Mouse (Mus musculus) gastrocnemius, adult 2 months (tissue): ENCODE data around the gene Kif24. TPM values are rescaled to one million over a fixed set of nuclear protein-coding genes. Genes with fewer than 3 reads are reported as not detected.
"Not testable (repeated sequence)": the region's sequence is repeated elsewhere in the genome, so short reads cannot be mapped to it uniquely, and the experiment has no call there.

Experiments
- DNase-seq: peaks from one replicate; pipeline ENCODE4 v3.0.0; 2022
- H3K27ac ChIP-seq: fragments of 200-600 bp; 2 replicates; pipeline ENCODE4 v1.8.1; 2022; ENCODE audit warnings: mild to moderate bottlenecking
- H3K4me3 ChIP-seq: fragments of 200-600 bp; 2 replicates; pipeline ENCODE4 v1.8.1; 2022; ENCODE audit warnings: mild to moderate bottlenecking, moderate library complexity
- CTCF ChIP-seq: fragments of 200-600 bp; IDR thresholded peaks from 2 replicates; pipeline ENCODE4 v1.8.1; 2022; ENCODE audit warnings: antibody characterized with exemption, mild to moderate bottlenecking, moderate library complexity
- intact Hi-C: fragments of 180-260 bp; cut with DNase I; formaldehyde crosslinking; loops from one replicate; pipeline ENCODE4 v1.15.1; 2025
- total RNA-seq, 2 experiments: library from RNA; stranded (reverse); gene quantifications; 2 replicates each; pipeline ENCODE4 v1.2.3; 2021

The Kif24 gene
- total RNA-seq, 2 experiments from 2014 or later = 0.31 to 0.33 TPM

DNA sequence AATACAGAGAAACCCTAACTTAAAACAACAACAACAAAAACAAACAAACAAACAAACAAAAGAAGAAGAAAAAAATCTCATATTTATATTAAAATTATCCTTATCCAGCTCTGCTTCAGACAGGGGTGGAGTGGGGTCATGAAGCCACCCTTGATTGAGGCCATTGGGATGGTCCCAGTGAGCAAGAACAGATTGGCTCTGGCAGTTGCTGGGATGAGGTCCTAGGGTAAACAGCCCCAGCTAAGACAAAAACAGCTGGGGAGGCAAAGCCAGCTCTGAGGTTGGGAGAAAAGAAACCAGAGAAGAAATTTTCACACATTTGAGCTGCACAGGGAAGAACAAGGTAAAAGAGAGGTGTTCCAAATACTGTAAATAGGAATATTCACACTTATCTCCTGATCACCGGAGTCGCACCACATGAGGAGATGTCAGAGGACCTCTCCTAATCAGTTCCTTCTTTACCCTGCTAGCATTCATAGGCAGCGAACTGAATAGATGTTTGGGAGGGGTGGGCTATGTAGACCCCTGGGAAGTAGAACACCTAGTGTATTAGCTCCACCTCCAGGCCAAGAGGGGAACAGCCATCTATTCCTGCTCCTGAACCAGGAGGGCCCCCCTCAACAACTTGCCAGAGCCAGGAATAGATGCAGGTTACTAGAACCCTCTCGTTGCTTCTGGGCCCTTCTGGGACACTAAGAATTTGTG, 14.2 kb upstream of the Kif24 start:
- peak; percentile 20; the same call in 1 of the 2 replicates for TF ChIP-seq CTCF
- H3K27ac ChIP-seq = peak overlapping the region; percentile 87
- H3K4me3 ChIP-seq = no peak overlapping the region
- intact Hi-C loops = no loop called here
- DNase-seq = no peak

- H3K4me3 ChIP-seq = no peak overlapping the region
- TF ChIP-seq CTCF = no peak
- peak; percentile 60 for DNase-seq
- intact Hi-C loops = no loop called here
- H3K27ac ChIP-seq = peak overlapping the region; percentile 87
These were observed 13.0 kb upstream of the Kif24 start for GRCm38 (mm10) chr4:41477648-41478160.

GRCm38 (mm10) chr4:41471384-41471689, 6.7 kb upstream of the Kif24 start:
- TF ChIP-seq CTCF = no peak
- peak overlapping the region; percentile 20; the same call in 1 of the 2 replicates for H3K27ac ChIP-seq
- DNase-seq = no peak
- H3K4me3 ChIP-seq = no peak overlapping the region
- intact Hi-C loops = no loop called here

- peak overlapping the region; percentile 20; the same call in 1 of the 2 replicates for H3K27ac ChIP-seq
- no peak for DNase-seq
- TF ChIP-seq CTCF = no peak
- intact Hi-C loops = no loop called here
- H3K4me3 ChIP-seq = no peak overlapping the region
These were observed 6.1 kb upstream of the Kif24 start for GRCm38 (mm10) chr4:41470684-41471383.

- TF ChIP-seq CTCF = no peak
- DNase-seq = no peak
- intact Hi-C loops = no loop called here
- H3K4me3 ChIP-seq = no peak overlapping the region
- H3K27ac ChIP-seq = no peak overlapping the region; the same call in 1 of the 2 replicates
These were observed 5.5 kb upstream of the Kif24 start for GRCm38 (mm10) chr4:41470051-41470683.

GRCm38 (mm10) chr4:41469199-41469598, 4.5 kb upstream of the Kif24 start:
- H3K27ac ChIP-seq = 0 out of 2 replicates have a peak overlapping the region, but pooled peaks have one; percentile 4

DNA sequence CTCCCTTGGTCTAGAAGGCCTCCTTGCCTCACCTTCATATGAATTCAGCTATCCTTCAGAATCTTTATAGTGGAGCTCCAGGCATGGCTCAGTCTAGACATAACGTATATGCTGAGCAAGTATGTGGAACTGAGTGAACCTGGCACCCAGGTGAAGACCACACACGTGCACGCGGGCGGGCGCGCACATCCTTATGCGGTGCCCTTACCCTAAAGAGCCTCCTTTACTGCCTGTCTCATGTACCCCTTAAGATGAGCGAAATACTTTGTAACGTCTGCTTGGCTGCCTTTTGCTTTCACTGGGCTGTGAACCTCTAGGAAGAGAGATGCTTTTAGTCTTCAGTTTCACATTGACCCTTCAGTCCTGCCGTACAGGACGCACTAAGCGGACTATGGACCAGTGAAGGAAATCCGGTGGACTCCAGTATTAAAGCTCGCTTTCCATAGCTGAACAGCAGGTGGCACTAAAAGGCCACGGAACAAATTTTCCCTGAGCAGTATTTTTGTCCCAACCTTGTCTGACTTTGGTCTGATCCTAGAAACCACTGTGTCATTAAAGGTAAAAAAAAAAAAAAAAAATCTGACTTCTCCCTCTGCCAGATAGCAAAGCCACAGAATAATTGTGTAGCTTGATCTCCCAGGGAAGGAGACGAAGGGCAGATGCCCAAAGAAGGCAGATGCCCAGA, 3.9 kb upstream of the Kif24 start:
- H3K4me3 ChIP-seq = no peak overlapping the region
- TF ChIP-seq CTCF = peak; percentile 82
- intact Hi-C loops = loop anchor here (1.0 to 5.0 kb wide), 4 partner anchors 37 to 238 kb away; no protein-coding TSS in a partner anchor
- DNase-seq = peak; percentile 67
- H3K27ac ChIP-seq = 0 out of 2 replicates have a peak overlapping the region, but pooled peaks have one; percentile 4

More at GRCm38 (mm10) chr4:41469199-41469598, 4.5 kb upstream of the Kif24 start:
- TF ChIP-seq CTCF = no peak
- H3K4me3 ChIP-seq = no peak overlapping the region
- intact Hi-C loops = loop anchor here (1.0 to 5.0 kb wide), 4 partner anchors 36 to 238 kb away; no protein-coding TSS in a partner anchor
- no peak for DNase-seq

DNA sequence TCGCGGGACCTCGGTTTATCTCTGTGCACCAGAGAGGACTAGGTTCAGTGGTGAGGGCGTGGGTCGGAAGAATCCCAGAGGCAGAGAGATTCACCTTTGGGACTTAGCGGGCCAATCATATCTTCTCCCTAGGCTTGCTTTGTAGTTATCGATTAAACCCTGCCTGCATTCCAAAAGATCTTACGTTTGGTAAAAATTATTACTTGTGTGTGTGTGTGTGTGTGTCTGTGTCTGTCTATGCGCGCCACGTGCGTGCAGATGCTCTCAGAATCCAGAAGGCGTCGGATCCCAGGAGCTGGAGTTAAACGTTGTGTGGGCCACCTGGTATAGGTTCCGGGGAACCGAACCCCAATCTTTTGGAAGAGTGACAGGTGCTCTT, 589 bp upstream of the Kif24 start:
- intact Hi-C loops = loop anchor here (5.0 kb wide), 2 partner anchors 147 to 187 kb away; no protein-coding TSS in a partner anchor
- H3K4me3 ChIP-seq = peak overlapping the region; percentile 78
- no peak for DNase-seq
- peak overlapping the region; percentile 88 for H3K27ac ChIP-seq
- peak; percentile 9; the same call in 1 of the 2 replicates for TF ChIP-seq CTCF

DNA sequence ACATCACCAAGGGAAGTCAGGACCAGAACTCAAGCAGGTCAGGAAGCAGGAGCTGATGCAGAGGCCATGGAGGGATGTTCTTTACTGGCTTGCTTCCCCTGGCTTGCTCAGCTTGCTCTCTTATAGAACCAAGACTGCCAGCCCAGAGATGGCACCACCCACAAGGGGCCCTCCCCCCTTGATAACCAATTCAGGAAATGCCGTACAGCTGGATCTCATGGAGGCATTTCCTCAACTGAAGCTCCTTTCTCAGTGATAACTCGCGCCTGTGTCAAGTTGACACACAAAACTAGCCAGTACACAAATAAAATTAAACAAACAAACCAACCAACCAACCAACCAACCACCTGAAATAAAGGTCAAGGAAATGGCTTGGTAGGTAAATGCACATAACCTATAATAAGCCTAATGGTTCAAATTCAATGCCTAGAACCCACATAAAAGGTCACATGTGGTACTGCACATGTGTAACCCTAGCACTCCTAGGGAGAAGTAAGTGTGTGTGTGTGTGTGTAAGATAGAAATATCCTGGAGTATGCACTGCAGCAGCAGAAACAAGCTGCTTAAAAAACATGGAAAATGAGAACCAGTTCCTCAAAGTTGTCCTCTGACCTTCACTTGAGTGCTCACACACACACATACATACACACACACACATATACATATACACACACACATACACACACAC, 1.5 kb downstream of the Kif24 start:
- intact Hi-C loops, DNase-seq, H3K27ac ChIP-seq, H3K4me3 ChIP-seq: not testable (repeated sequence)

DNA sequence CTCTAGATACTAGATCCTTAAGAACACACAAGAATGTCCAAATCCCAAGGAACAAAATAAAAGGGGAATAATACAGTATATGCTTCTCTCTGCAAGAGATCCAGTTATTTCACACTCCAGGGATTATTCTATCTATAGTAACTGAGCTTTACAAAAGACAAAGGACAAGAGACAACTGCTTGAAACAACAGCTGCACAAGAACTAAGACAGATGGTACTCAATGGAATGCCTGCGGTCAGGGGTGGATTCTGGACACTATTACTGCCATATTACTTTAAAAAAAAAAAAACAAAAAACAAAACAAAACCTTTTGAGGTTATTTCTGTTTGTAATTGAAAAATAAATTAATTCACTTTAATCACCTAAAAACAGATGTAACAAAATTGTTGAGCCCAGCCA, 4.0 kb downstream of the Kif24 start:
- intact Hi-C loops = no loop called here
- Histone ChIP-seq H3K27ac (no peak overlapping the region), H3K4me3 (no peak overlapping the region)
- DNase-seq = no peak
- TF ChIP-seq CTCF = no peak

DNA sequence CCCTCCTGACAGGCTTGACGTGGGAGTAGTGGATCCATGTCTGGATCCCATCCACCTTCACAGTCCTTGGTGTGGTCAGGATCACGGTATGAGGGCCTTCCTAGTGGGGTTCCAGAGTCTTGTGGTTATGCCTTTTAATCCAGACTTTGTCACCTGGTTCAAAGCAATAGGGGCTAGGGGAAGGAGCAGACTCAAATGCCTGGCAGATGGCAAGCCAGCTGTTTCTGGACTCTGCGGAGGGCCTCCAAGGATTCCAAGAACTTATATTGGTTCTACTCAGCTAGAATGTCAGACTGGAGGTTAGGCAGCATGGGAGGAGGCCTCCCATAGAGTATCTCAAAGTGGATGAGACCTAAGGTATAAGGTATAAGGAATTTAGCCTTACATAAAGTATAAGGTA, 17.1 kb downstream of the Kif24 start:
- intact Hi-C loops = no loop called here
- Histone ChIP-seq H3K4me3 (no peak overlapping the region), H3K27ac (no peak overlapping the region)
- no peak for TF ChIP-seq CTCF
- DNase-seq = no peak

DNA sequence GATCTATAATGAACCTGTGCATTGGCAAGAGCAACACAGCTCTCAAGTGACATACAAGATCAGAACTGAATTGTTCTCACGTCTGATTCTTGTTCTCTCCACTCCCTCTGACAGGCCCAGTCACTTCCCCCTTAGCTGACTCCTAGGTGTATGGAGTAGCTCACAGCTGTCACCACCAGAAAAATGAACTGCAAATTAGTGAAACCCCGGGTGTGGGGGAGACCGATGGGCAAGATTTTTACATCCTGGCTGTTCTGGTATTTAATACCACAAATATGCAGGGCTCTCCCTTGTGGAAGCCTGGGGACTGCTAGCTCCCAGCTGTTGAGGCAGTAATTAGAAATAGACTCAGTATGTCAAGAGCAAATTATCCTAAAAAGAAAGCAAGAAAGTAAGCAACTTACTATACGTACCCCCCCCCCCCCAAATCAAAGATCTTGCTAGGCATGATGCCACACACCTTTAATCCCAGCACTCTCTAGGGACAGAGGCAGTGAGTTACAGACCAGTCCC, 21.8 kb downstream of the Kif24 start:
- Histone ChIP-seq H3K4me3 (no peak overlapping the region), H3K27ac (no peak overlapping the region)
- intact Hi-C loops = no loop called here
- TF ChIP-seq CTCF = no peak
- DNase-seq = no peak
